Comparison of ENCODE assay signal across 25 mouse cellular contexts in genomic region chr1:111242814-111243213, GRCm38 (mm10).
"Had no signal": no experiment of that assay in that cellular context is flagged by ENCODE, and none has a peak within 500 bp of the region (broad histone marks: within the 10 kb centered on the region; RNA-seq: fewer than 3 reads in every experiment).

No protein-coding gene starts in this region.

- H3K27ac ChIP-seq: heart, adult 2 months; heart, embryonic 13.5 days; heart, embryonic 15.5 days; hindbrain, embryonic 13.5 days; hindbrain, postnatal 0 days; kidney, embryonic 15.5 days; kidney, postnatal 0 days; left cerebral cortex, adult 2 months; limb, embryonic 10.5 days; limb, embryonic 12.5 days had no signal

- H3K27me3 ChIP-seq: heart, embryonic 13.5 days; heart, embryonic 15.5 days; hindbrain, embryonic 13.5 days; kidney, embryonic 15.5 days; limb, embryonic 12.5 days had no signal

- H3K4me1 ChIP-seq: heart, embryonic 13.5 days; heart, embryonic 15.5 days; hindbrain, embryonic 13.5 days; kidney, embryonic 15.5 days; limb, embryonic 10.5 days; limb, embryonic 12.5 days had no signal

- DNase-seq: gastrocnemius, postnatal 14 days; gastrocnemius, postnatal 36 days; heart, adult 11 months; heart, adult 2 months; heart, postnatal 14 days; heart, postnatal 36 days; kidney, adult 11 months; kidney, adult 2 months; kidney, adult 9 months; kidney, postnatal 14 days; kidney, postnatal 36 days; layer of hippocampus, adult 9-11 months; liver had no signal

- H3K9ac ChIP-seq: heart, embryonic 13.5 days; heart, embryonic 15.5 days; hindbrain, embryonic 13.5 days; kidney, embryonic 15.5 days; limb, embryonic 12.5 days had no signal

- H3K4me3 ChIP-seq: heart, adult 2 months; heart, embryonic 13.5 days; heart, embryonic 15.5 days; hindbrain, embryonic 13.5 days; kidney, embryonic 15.5 days; left cerebral cortex, adult 2 months; limb, embryonic 10.5 days; limb, embryonic 12.5 days had no signal

- H3K4me2 ChIP-seq: heart, embryonic 11.5 days; heart, embryonic 13.5 days; heart, embryonic 15.5 days; hindbrain, embryonic 13.5 days; kidney, embryonic 15.5 days; limb, embryonic 12.5 days; liver, embryonic 11.5 days had no signal

- H3K9me3 ChIP-seq: heart, embryonic 13.5 days; heart, embryonic 15.5 days; hindbrain, embryonic 13.5 days; kidney, embryonic 15.5 days; limb, embryonic 10.5 days; limb, embryonic 12.5 days had no signal

- H3K36me3 ChIP-seq: heart, embryonic 13.5 days; heart, embryonic 15.5 days; hindbrain, embryonic 13.5 days; kidney, embryonic 15.5 days; limb, embryonic 10.5 days; limb, embryonic 12.5 days had no signal

- ATAC-seq: intestine, embryonic 16.5 days had no signal
